Mouse (Mus musculus) retina, adult 2 months (tissue): ENCODE data around the gene Supt3.

Source experiments
- DNase-seq: peaks from one replicate; pipeline ENCODE4 v3.0.0-alpha.2; 2012; ENCODE audit warnings: low read depth, low spot score

Supt3 gene

DNA sequence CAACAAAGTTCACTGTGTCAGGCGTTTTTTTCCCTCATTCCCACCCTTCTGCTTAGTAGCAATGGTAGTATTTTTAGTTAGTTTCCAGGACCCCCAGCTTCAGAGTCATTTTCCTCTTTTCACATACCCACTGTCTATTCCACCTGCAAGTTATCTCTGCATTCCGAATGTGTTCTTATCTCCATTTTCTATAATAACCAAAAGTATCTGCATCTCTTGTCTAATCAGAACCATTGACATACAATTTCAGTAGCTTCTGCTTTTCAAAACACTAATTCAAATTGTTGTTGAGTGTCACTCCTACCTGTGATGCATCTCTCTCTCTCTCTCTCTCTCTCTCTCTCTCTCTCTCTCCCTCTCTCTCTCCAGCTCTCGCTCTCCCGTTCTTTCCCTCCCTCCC lies 3.4 kb downstream of the Supt3 start:
- no peak for DNase-seq

DNA sequence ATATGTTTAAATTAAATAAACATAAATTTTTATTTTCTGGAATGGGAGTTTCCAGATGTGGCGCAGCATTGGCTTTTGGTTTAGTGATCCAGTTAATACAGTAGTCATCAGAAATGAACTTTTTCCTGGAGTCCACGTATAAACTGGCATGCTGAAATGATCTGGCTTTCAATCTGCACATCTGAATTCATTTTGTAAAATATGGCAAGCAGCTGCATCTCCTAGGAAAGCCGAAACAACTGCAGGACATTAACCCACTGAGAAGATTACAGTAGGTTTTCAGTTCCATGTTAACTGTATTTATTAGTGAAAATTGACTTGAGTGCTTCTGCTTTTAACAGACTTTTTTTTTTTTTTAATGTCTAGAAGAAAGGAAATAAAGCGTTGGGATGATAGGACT lies 5.4 kb downstream of the Supt3 start:
- DNase-seq = no peak

DNA sequence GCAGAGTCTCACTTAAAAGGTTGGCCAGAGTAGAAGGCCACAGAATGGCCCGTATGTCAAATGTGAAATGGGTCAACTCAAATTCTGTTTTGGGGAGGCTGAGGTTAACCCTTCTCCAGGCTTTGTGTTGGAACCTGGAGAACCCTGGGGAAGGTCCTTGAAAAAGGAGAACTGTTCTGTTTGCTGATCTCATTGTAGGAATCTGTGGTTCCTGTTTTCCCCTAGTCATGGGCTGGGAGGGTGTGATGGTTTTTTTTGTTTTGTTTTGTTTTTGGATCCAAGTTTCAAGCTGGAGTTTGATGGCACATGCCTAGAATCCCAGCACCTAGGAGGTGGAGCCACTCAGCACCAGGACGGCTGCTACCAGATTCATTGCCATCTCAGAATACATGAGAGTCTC lies 6.2 kb downstream of the Supt3 start:
- DNase-seq = no peak

DNA sequence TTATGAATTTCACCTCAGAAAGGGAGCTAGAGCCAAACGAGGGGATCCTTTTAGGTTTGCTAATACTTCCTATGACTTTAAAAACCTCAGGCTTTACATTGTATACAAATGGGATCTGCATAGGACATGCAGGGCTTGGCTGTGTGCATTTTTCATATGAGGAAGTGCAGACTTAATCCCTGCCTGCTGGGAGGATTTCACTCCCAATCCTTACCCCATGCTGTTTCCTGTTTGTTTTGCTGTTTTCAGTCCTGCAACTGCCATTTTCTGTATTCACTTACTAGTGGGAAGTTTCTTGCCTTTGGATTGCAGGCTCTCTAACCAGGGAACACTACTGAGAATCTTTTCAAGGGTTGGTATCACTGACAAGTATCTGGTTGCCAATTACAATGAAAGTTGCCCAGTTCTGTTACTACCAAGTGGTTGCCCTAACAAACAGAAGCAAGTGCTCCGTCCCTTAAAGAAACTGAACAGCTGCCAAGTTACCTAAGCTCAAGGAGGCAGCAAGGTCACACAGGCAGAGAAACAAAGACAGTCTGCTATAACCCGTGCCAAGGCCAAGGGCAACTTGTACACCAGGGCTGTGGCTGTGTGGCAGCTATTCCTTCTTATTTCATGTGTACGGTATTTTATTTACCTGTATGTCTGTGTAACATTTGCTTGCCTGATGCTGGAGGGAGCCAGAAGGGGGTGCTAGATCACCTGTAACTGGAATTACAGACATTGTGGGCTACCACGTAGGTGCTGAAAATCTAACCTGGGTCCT lies 12.2 kb downstream of the Supt3 start:
- no peak for DNase-seq

DNA sequence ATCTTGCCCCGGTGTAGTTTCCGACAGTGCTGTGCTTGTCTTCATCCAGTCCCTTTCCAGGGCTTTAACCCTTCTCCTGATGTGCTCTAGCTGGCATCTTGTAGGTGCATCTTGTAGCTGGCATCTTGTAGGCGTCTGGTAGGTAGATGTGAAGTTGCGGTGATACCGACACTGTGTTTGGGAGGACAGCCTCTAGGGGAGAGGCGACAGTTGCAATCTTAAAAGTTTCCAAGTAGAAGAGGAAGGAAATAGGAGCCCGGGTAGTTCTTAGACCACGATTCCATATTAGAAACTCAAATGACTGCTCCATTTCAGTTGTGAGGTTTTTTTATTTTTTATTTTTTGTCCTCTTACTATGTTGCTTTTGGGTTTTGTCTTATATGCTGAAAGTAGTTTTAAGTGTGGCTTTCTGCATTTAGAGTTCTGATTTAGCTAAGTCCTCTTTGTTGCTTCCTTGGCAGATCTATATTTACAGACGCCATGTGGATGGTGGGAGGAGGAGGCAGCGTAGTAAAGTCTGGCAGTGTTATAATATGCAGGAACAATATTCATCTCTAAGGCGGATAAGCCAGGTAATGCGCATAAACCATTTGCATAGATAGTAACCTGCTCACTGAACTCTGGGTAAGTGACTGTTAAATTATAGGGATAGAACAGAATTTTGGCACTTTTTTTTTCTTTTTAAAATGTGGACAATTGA lies 15.4 kb downstream of the Supt3 start:
- DNase-seq = no peak

DNA sequence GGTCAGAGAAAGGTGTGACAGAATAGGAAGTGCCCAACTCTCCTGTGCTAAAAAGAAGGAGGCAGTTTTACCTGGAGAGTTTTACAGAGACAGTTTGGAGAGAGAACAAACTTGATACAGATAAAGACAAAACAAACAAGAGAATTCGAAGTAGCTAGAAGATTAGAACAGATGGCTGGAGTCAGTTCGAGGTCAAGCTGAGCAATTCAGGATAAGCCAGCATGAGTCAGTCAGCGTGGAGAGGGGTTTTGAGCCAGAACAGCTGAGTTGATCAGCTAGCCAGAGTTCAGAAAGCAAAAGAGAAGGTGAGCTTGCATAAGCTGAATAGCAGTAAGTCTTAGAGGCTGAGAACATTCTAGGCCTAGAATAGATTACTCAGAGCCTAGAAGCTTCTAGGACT lies 20.4 kb downstream of the Supt3 start:
- DNase-seq = no peak

DNA sequence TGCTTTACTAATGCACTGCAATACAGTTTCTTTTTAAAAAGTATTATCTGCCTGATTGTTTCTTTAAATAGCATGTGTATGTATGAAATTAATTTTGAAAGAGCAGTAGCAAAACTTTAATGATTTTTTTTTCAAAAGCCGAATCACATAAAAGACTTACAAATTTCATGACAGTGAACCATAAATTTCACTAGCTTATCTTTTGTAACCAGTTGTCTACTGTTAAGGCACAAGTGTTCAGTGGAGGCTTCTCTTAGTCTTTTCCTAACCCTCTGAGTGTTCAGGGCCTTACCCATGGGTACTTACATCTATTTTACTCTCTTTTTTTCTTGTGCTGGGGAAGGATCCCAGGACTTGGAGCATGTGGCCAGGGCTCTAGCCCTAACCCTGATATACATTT lies 30.1 kb downstream of the Supt3 start:
- DNase-seq = no peak

DNA sequence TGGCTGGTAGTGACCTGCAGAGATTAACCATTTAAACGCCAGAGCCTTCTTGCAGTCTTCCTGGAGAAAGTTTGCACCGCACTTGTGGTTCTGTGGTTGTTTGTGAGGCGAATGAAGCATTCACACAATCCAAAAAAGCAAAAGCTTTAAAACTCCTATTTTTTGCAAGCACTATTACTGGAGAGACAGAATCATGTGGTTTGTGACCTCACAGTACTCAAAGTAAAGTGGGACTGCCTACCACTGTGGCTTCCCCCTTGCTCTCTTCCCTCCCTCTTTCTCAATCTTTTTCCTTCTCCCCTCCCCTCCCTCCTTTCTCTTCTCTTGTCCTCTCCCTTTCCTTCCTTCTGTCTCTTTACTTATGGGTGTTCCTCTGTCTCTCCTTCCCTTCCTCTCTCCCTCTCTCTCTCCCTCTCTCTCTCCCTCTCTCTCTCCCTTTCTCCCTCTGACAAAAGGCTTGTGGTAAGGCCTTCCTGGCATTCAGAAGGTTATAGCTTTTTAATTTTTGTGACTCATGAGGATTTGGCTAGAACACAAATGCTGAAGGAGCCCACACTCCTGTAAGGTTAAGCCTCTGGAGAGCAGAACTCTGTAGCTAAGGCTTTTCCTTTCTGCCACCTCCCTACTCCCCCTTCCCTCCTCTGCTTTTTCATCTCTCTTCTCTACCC lies 37.7 kb downstream of the Supt3 start, which contains the start of gene Runx2:
Gene Runx2 (minus strand): TSS at position 290 of the 668 bp plus-strand sequence.
- DNase-seq = no peak

DNA sequence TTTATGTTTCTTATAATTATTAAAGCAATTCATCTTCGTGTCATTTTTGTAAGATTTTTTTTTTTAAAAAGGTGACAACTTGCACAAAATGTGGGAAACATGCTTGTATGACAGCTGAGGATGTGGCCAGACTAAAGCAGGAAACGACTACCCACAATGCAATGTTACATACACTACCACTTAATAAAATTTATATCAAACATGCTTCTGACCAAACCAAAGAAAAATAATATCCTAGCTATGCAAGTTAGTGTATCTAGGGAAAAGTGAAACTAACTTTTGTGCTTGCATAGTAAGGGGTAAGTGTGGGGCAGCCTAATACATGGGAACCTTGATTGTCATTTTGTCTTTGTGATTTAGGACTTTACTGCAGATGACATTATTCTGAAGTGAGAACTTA lies 41.9 kb downstream of the Supt3 start:
- no peak for DNase-seq

DNA sequence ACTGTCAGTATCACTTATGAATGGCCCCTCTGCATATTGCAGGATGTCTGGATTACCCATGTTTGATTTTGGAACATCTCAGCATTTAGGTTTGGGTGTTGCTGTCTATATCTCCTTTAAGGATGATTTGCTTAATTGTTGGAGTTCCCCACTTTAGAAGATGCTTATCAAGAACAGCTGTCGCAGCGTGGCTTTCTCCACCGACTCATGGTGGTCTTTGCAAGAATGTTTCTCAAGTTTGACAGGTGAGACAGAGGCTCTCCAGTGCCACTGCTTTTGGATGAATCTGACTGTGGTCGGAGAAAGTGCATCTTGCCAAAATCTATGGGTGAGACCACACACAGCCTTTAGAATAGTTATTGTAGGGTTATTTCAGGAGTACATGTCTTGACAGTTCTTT lies 42.9 kb downstream of the Supt3 start:
- no peak for DNase-seq

DNA sequence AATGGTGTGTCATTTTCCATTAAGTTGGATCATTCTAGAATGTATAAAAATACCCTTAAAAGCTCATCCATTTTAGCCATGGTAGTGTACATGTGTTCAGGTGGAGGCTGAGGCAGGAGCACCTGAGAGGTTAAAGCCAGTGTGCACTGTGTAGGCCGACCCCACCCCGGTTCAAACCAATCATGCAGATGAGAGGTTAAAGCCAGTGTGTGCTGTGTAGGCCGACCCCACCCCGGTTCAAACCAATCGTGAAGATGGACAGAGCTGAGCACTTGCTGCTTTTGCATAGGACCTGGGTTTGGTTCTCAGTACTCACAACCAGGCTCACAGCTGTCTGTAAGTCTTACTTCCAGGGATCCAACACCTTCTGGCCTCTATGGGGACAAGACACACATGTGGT lies 45.0 kb downstream of the Supt3 start:
- DNase-seq = no peak

DNA sequence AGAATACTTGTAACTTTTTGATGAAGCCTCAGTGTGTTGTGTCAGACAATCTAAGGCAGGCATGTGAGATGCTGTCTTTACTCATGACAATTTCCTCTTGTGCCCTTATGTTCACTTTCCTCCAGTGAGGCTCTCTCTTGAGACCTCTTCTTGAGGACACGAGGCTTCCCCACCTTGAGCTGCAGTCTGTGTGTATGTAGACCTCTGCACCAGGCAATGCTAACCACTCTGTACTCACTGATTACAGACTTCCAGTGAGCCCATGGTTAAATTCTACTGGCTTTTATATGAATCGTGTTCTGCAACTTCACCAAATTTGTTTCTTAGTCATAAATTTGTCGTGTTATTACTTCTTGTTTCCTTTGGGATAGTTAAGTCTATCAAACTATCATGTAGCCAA lies 50.2 kb downstream of the Supt3 start:
- no peak for DNase-seq

DNA sequence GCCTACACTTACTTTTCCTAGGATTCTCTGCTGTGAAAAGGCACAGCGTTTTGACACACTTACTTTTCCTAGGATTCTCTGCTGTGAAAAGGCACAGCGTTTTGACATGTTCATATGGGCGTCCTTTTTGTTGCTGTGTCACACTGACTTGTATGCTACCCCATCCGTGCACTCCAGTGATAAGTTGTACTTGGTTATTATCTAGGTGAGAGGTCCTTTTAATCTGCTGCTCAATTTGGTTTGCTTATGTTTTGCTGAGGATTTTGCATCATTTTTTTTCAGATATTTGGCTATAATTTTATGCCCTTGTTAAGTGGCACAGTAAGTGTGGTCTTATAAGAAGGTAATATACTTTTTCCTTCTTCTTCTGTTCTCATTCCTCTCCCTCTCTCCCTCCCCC lies 51.0 kb downstream of the Supt3 start:
- DNase-seq = no peak

DNA sequence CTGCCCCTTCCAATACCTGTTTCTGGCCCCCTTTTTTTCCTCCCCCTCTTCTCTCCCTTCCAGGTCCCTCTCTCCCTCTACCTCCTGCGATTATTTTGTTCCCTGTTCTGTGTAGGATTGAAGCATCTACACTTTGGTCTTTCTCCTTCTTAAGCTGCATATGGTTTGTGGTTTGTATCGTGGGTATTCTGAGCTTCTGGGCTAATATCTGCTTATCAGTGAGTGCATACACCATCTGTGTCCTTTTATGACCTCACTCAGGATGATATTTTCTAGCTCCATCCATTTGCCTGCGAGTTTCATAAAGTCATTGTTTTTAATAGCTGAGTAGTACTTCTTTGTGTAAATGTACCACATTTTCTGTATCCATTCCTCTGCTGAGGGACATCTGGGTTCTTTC lies 52.6 kb downstream of the Supt3 start:
- DNase-seq = no peak

DNA sequence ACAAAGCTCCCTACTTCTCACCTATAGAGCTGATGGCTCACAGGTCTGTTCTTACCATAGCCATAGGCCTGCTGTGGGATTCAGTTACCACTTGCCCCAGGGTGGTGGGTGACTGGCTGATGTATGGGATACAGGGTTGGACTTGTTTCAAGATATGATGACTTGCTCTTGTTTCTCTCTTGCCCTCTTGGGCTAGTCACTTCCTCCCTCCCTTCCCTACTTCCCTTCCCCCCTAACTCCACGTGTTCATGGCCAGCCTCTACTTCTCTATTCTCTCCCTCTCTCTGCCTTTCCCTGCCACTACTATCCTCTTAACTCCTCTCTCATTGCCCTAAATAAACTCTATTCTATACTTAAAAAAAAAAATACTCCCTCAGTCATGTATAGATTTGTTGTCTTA lies 54.2 kb downstream of the Supt3 start:
- no peak for DNase-seq

DNA sequence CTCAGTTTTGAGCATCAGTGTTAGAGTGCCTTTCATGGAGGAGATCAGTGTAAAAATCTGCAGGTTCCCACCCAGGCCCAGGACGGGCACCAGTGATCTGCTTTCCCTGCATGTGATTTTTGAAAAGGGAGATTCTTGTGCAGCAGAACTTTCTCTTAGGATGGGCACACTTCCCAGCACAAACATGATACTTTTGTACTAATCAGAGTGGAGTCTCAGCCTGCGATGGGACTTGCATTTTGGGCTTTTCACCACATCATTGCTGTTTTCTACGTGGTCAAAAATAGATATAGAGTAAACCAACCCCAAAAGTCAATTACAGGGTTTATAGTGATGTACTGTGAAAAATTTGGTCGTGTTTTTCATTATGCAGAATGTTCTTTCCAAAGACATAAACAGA lies 65.2 kb downstream of the Supt3 start:
- DNase-seq = no peak

DNA sequence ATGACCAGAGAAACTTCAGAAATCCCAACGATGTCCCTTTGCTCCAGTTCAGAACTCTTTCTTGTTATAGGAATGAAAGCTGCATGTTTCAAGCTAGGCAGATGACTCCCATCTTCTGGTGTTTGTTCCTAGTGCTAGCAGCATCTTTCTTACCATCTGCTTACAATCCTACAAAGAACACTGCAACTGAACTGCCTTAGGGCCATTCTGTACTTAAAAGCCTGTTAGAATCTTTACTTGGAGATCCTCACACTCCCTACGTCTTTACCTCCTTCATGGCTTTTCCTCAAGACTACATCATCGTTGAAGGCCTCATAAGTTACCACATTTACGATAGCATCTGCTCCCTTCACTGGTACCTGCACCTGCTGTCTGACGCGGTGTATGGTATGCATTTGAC lies 86.2 kb downstream of the Supt3 start:
- no peak for DNase-seq

DNA sequence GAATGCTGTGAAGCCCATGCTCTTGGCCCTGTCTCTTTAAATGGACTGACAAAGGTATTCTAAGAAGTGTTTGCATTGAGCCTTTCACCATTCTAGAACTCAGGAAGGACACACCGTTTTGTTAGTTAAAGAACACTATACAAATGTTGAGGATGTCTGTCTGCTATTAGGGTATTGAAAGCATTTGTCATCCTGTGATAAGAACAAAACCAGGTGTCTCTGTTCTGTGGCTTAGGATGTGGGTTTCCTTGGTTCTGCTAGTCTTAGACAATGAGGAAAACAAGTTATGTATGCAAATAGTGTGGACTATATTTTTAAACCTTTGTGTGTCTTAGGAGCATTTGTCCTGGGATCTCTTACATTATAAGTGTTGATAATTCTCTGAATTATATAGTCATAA lies 116.6 kb downstream of the Supt3 start:
- no peak for DNase-seq

DNA sequence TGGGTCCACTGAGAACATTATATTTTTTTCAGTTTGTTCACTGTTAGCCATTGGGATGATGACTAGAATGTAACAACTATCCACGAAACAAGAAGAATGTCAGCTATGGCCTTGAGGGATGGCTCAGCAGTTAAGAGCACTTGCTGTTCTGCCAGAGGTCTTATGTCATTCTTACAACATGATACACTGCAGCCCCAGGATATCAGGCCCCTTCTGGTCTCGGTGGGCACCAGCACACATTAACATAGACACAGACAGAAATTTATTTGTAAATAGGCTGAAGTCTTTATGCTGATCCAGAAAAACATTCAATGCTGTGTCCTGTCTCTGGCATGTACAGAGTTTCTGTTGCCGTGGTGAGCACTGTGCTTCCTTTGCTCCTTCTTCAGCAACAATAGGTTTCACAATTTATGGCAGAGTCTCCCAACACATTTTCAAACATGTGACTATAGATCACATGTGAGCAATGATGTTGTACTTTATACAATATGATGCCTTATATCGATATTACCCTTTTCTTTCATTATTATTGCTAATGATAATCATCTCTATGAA lies 166.7 kb downstream of the Supt3 start:
- no peak for DNase-seq

DNA sequence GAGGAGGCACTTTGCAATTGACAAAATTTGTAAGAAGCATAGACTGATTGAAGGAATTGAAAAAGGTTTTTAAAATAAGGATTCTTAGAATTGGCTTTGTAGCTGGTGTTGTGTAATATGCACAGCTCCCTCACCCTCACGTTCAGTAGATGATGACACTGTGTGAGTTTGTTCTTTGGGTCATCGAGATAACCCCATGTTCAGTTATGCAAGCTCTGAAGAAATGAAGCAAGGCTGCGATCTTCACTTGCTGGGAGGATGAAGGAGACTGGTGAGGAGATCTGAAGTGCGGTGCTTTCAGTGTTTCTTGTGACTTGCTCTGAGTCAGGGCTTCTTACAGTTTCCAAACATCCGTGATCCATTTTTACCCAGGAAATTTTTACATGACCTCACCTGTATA lies 168.4 kb downstream of the Supt3 start:
- no peak for DNase-seq

DNA sequence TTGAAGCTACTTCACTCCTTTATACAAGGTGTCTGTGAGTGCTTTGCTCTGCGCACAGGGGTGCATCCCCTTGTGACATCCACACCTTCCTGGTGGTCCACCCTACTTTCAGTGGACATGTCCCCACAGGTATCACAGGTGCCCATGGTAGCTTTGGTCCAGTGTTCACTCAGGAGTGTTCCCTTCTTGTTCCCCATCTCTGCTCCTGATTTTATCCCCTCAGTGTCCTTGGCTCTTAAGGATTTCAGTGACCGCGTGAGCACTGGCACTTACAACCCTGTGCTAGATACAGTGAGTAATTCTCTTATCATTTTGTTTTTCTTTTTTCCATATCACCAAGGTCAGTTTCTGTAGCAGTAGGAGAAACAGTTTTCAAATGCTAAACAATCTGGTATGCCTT lies 171.4 kb downstream of the Supt3 start:
- DNase-seq = no peak

DNA sequence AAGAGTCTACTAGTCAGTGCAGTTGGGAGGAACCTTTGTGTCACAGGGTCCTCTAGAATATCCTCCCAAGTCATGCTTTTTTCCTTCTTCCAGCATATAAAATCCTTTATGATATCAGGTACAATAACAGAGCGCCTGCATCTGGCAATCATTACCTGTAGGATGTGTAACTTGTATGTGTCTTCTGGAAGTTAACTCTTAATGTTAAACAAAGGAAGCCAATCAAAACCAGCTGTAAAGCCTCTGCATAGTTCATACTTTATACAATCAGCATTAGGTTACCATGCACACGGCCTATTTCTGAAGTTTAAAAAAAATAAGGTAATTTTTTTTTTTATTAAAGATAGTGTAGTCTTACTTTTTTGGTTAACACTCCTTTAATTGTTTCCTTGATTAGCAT lies 179.7 kb downstream of the Supt3 start:
- no peak for DNase-seq
